Comparison of ENCODE assay signal across 9 mouse cellular contexts in the genomic region with DNA sequence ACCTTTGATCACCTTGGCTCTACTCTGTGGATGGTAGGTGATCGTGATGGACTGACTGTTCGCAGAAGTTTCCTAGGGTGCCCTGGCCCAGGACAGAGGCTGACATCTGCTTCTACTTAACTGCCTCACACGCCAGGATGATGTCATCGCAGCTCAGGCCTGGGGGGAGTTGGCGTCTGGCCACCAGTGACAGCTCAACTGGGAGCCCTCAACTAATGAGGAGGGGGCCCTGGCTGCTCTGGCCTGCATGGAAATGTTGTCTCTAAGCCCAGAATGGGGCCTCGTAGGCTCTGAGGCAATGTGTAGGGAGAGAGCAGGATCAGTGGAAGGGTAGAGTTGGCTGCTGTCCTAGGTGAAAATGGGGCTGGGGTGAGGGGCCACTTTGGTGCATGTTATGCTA.
DNase-seq lines count a peak whose midpoint lies in the region; ATAC-seq lines count a peak whose summit lies in the region.
"Had no signal": no experiment of that assay in that cellular context is flagged by ENCODE, and none has a peak within 500 bp of the region (broad histone marks: within the 10 kb centered on the region; RNA-seq: fewer than 3 reads in every experiment).

No protein-coding gene starts in this region.

- peak; percentile 53 to 71 for DNase-seq in adrenal gland, adult (ENCODE audit: inconsistent age in 2 of 2, low spot score in 1 of 2)
- DNase-seq in adrenal gland, postnatal 4 days (ENCODE audit: low spot score in 2 of 2), result no peak
- peak; percentile 20 for DNase-seq in urinary bladder, postnatal 14 days (ENCODE audit: low spot score)
- DNase-seq in urinary bladder, postnatal 25 days (ENCODE audit: low spot score), result no peak
- DNase-seq in intestine, embryonic 14.5 days (ENCODE audit: low spot score), result peak; percentile 80
- no peak for DNase-seq in thymus, postnatal 4 days
- no peak for DNase-seq in cerebellum, adult 11 months
- no peak for DNase-seq in thymus, postnatal 0 days (ENCODE audit: low spot score)

- H3K36me3 ChIP-seq in intestine, embryonic 14.5 days (ENCODE audit: control insufficient read depth, insufficient read depth, low read length), result no peaks in the 10 kb centered on the region

- H3K9ac ChIP-seq in intestine, embryonic 14.5 days (ENCODE audit: low read length), result no peak overlapping the region

- H3K27me3 ChIP-seq in intestine, embryonic 14.5 days (replicated peaks; ENCODE audit: control insufficient read depth, insufficient read depth, low read length), result no peaks in the 10 kb centered on the region

- peak overlapping the region; percentile 22; the same call in 1 of the 2 replicates for H3K4me2 ChIP-seq in intestine, embryonic 14.5 days (ENCODE audit: low read length)

- H3K27ac ChIP-seq in intestine, embryonic 14.5 days (ENCODE audit: low read depth), result peak overlapping the region; percentile 74
- H3K27ac ChIP-seq: macrophage had no signal

- 21% methylated on average over 6 of the region's 6 CpGs for WGBS in intestine, embryonic 14.5 days

- H3K9me3 ChIP-seq in intestine, embryonic 14.5 days (ENCODE audit: control insufficient read depth, low read length), result no peaks in the 10 kb centered on the region

- peak; percentile 67 for ATAC-seq in intestine, embryonic 14.5 days (replicated peaks; ENCODE audit: low FRiP score, low TSS enrichment, low read depth)

- peaks cover 22% of the 10 kb centered on the region for H3K4me1 ChIP-seq in intestine, embryonic 14.5 days (replicated peaks; ENCODE audit: control insufficient read depth, insufficient read depth, low read length)

- no peak overlapping the region for H3K4me3 ChIP-seq in intestine, embryonic 14.5 days (ENCODE audit: low read depth, low read length)

Comparison
In these comparisons a context has a peak if more than half of its experiments do, and no peak if none do; other contexts are left out.
1. DNase-seq: peak in adrenal gland, adult (2 of 2), urinary bladder, postnatal 14 days (single experiment) and intestine, embryonic 14.5 days (single experiment); none in adrenal gland, postnatal 4 days (0 of 2), urinary bladder, postnatal 25 days (single experiment), thymus, postnatal 4 days (single experiment), cerebellum, adult 11 months (single experiment) and thymus, postnatal 0 days (single experiment).